Mouse (Mus musculus) heart, adult 2 months (tissue): ENCODE data around the gene Mfsd2b. TPM values are rescaled to one million over a fixed set of nuclear protein-coding genes. Genes with fewer than 3 reads are reported as not detected.

ENCODE experiments used
- DNase-seq, 2 experiments: peaks; one replicate each; pipeline ENCODE4 v3.0.0; 2021
- H3K27ac ChIP-seq: fragments of 200-600 bp; 2 replicates; pipeline ENCODE4 v1.8.1; 2022
- H3K27me3 ChIP-seq: fragments of 200-500 bp; 2 replicates; pipeline ENCODE4 v1.6.1; 2012; ENCODE audit warnings: mild to moderate bottlenecking, low read length, inconsistent platforms, mixed read lengths; ENCODE audit not compliant: control insufficient read depth, insufficient read depth
- H3K36me3 ChIP-seq: fragments of 200-500 bp; 2 replicates; pipeline ENCODE4 v1.6.1; 2012; ENCODE audit warnings: low read length, inconsistent platforms; ENCODE audit not compliant: control insufficient read depth, insufficient read depth
- H3K4me1 ChIP-seq: fragments of 200-500 bp; 2 replicates; pipeline ENCODE4 v1.6.1; 2011; ENCODE audit warnings: low read length; ENCODE audit not compliant: control insufficient read depth, insufficient read depth
- H3K4me3 ChIP-seq: fragments of 200-600 bp; 2 replicates; pipeline ENCODE4 v1.8.1; 2022
- H3K79me2 ChIP-seq: fragments of 200-500 bp; replicated peaks from 2 replicates; pipeline ENCODE4 v1.6.1; 2012; ENCODE audit warnings: mild to moderate bottlenecking, inconsistent platforms, low read length, moderate library complexity, mixed read lengths; ENCODE audit not compliant: control insufficient read depth, insufficient read depth
- H3K9ac ChIP-seq: fragments of 200-500 bp; 2 replicates; pipeline ENCODE4 v1.6.1; 2012; ENCODE audit warnings: low read depth, mild to moderate bottlenecking, control low read depth, inconsistent platforms, low read length, mixed read lengths
- CTCF ChIP-seq: fragments of 200-600 bp; IDR thresholded peaks from 2 replicates; pipeline ENCODE4 v1.8.1; 2022; ENCODE audit warnings: antibody characterized with exemption, mild to moderate bottlenecking, moderate library complexity
- EP300 ChIP-seq: fragments of 200-500 bp; IDR thresholded peaks from 2 replicates; pipeline ENCODE4 v1.6.1; 2011; ENCODE audit warnings: low read depth, low read length, control low read depth; ENCODE audit not compliant: insufficient read depth
- POLR2A ChIP-seq: fragments of 200-500 bp; IDR thresholded peaks from 2 replicates; pipeline ENCODE4 v1.6.1; 2011; ENCODE audit warnings: mild to moderate bottlenecking, low read depth, low read length, control low read depth; ENCODE audit not compliant: insufficient read depth
- WGBS: fragments of 180-500 bp; shearing (Covaris S2); methylation state at CpG from one replicate; pipeline ENCODE4 v1.1.7; 2018; 5-methylcytosine and 5-hydroxymethylcytosine counted together
- intact Hi-C: fragments of 180-260 bp; cut with DNase I; formaldehyde crosslinking; loops from one replicate; pipeline ENCODE4 v1.15.1; 2025
- long read RNA-seq: library from polyadenylated mRNA; stranded (forward); transcript quantifications from one replicate; pipeline ENCODE4 v2.0.0, GENCODE M21; 2021
- polyA plus RNA-seq: library from polyadenylated mRNA; depleted of rRNA; stranded (reverse); fragments of >200 nt; gene quantifications from 2 replicates; pipeline ENCODE4 v1.2.3, GENCODE M21; 2012; rRNA removed
- total RNA-seq, 2 experiments: library from RNA; stranded (reverse); gene quantifications; 2 replicates each; pipeline ENCODE4 v1.2.3; 2021

The Mfsd2b gene
- total RNA-seq (1 to 10 TPM in 1 of 2 experiments, under 1 TPM in 1; 0.55 to 2.3 TPM), polyA plus RNA-seq (1.7 and 2.0 TPM in 2 replicates)
- long read RNA-seq, partial matches to known transcripts, result 0 of 1 reads
- long read RNA-seq, other reads (novel, unspliced or antisense), result 0 of 1 reads

- no peak within 1 kb of the TSS for H3K9ac ChIP-seq
- DNase-seq, result peak; percentile 76 to 78
- WGBS, result 2% methylated on average over 24 of the region's 24 CpGs
- peak within 1 kb of the TSS; percentile 31; the same call in 1 of the 2 replicates for H3K4me3 ChIP-seq
- intact Hi-C loops, result no loop called here
- H3K79me2 ChIP-seq, result no peaks in the 10 kb centered on the region
- no peaks in the 10 kb centered on the region for H3K36me3 ChIP-seq
- H3K27me3 ChIP-seq, result no peaks in the 10 kb centered on the region
- TF ChIP-seq POLR2A, result no peak
- TF ChIP-seq CTCF, result no peak
- no peak for TF ChIP-seq EP300
- no peak within 1 kb of the TSS for H3K27ac ChIP-seq
- H3K4me1 ChIP-seq, result peaks cover 3% of the 10 kb centered on the region
Measured at GRCm38 (mm10) chr12:4874161-4874927, at the start of gene Mfsd2b. Gene Mfsd2b, minus strand, starts transcription at chr12:4874359.

- Histone ChIP-seq H3K9ac (peak overlapping the region; percentile 99), H3K4me3 (peak overlapping the region; percentile 84), H3K4me1 (peaks cover 3% of the 10 kb centered on the region), H3K79me2 (peaks cover 4% of the 10 kb centered on the region), H3K27me3 (no peaks in the 10 kb centered on the region), H3K27ac (peak overlapping the region; percentile 95), H3K36me3 (peaks cover 6% of the 10 kb centered on the region)
- intact Hi-C loops, result loop anchor here (1.0 to 5.0 kb wide), 4 partner anchors 41 to 151 kb away; partner anchors contain the start of genes Fam228b, Pfn4 and Sf3b6
- TF ChIP-seq CTCF (no peak), POLR2A (peak; percentile 61)
- under 1% methylated on average over 48 of the region's 48 CpGs for WGBS
- DNase-seq, result peak; percentile 75 to 80
Measured at GRCm38 (mm10) chr12:4917805-4918591, 43.8 kb upstream of the Mfsd2b start.

GRCm38 (mm10) chr12:4916994-4917804 is 43.0 kb upstream of the Mfsd2b start, which contains the start of gene Atad2b:
Gene Atad2b, plus strand, starts transcription at chr12:4917353.
- intact Hi-C loops, result loop anchor here (1.0 to 5.0 kb wide), 4 partner anchors 40 to 150 kb away; partner anchors contain the start of genes Fam228b, Pfn4 and Sf3b6
- TF ChIP-seq POLR2A (peak; percentile 91), EP300 (0 out of 2 replicates have a peak, but pooled peaks have one; percentile 43), CTCF (no peak; the same call in none of the 2 replicates)
- WGBS, result under 1% methylated on average over 79 of the region's 89 CpGs
- DNase-seq, result peak; percentile 99
- Histone ChIP-seq H3K9ac (peak within 1 kb of the TSS; percentile 99), H3K27ac (peak within 1 kb of the TSS; percentile 95), H3K4me1 (peaks cover 3% of the 10 kb centered on the region), H3K4me3 (peak within 1 kb of the TSS; percentile 84), H3K79me2 (peaks cover 1% of the 10 kb centered on the region; the same call in 1 of the 2 replicates), H3K36me3 (peaks cover 6% of the 10 kb centered on the region), H3K27me3 (no peaks in the 10 kb centered on the region)

- H3K4me1 ChIP-seq, result peaks cover 1% of the 10 kb centered on the region; the same call in 1 of the 2 replicates
- H3K36me3 ChIP-seq, result peaks cover 4% of the 10 kb centered on the region; the same call in 1 of the 2 replicates
- H3K4me3 ChIP-seq, result no peak overlapping the region
- intact Hi-C loops, result loop anchor here (5.0 kb wide), 2 partner anchors 58 to 148 kb away; partner anchors contain the start of genes Fam228b and Pfn4
- no peak overlapping the region for H3K9ac ChIP-seq
- H3K79me2 ChIP-seq, result no peaks in the 10 kb centered on the region
- H3K27me3 ChIP-seq, result no peaks in the 10 kb centered on the region
- DNase-seq, result no peak
- H3K27ac ChIP-seq, result no peak overlapping the region
- TF ChIP-seq POLR2A (no peak), EP300 (no peak), CTCF (no peak)
- 89% methylated on average over 3 of the region's 3 CpGs for WGBS
Measured at GRCm38 (mm10) chr12:4914944-4915343, 40.8 kb upstream of the Mfsd2b start.

GRCm38 (mm10) chr12:4914441-4914840 is 40.3 kb upstream of the Mfsd2b start:
- Histone ChIP-seq H3K4me1 (peaks cover 1% of the 10 kb centered on the region; the same call in 1 of the 2 replicates), H3K36me3 (peaks cover 2% of the 10 kb centered on the region; the same call in 1 of the 2 replicates), H3K27ac (no peak overlapping the region), H3K9ac (no peak overlapping the region), H3K79me2 (no peaks in the 10 kb centered on the region), H3K4me3 (no peak overlapping the region), H3K27me3 (no peaks in the 10 kb centered on the region)
- intact Hi-C loops, result no loop called here
- no peak for DNase-seq
- 67% methylated on average over 3 of the region's 3 CpGs for WGBS
- TF ChIP-seq CTCF (no peak), POLR2A (no peak), EP300 (no peak)
